Mouse (Mus musculus) liver, embryonic 14.5 days (tissue): Measurements from ENCODE around the gene Samd3. TPM values are rescaled to one million over a fixed set of nuclear protein-coding genes. Genes with fewer than 3 reads are reported as not detected.

Experiments
- ATAC-seq: fragments of 200-750 bp; cut with Nextera tagmentation; 2 replicates; pipeline ENCODE4 v1.8.0; 2017; ENCODE audit warnings: moderate number of reproducible peaks, mild to moderate bottlenecking, moderate library complexity; ENCODE audit not compliant: insufficient read depth
- DNase-seq, 3 experiments: peaks; one replicate each; pipeline ENCODE4 v3.0.0-alpha.2; 2012 to 2013; ENCODE audit warnings: low read depth in 3 of 3, low spot score in 3 of 3
- H3K27ac ChIP-seq: fragments of 300-500 bp; sonication (generic); 2 replicates; pipeline ENCODE4 v1.5.1; 2014; ENCODE audit warnings: moderate library complexity, mild to moderate bottlenecking, control low read depth, inconsistent platforms
- H3K27me3 ChIP-seq: fragments of 300-500 bp; sonication (generic); 2 replicates; pipeline ENCODE4 v1.6.1; 2014; ENCODE audit warnings: mild to moderate bottlenecking, low read length, moderate library complexity; ENCODE audit not compliant: control insufficient read depth, insufficient read depth
- H3K36me3 ChIP-seq: fragments of 300-500 bp; sonication (generic); replicated peaks from 2 replicates; pipeline ENCODE4 v1.6.1; 2014; ENCODE audit warnings: low read depth; ENCODE audit not compliant: control insufficient read depth, insufficient read depth
- H3K4me1 ChIP-seq, 2 experiments: fragments of 200-500 bp in 1 of 2; fragments of 300-500 bp in 1 of 2; sonication (generic) in 1 of 2; replicated peaks; 2 replicates each; pipeline ENCODE4 v1.6.1; 2012 to 2014; ENCODE audit warnings: antibody characterized with exemption in 1 of 2, inconsistent platforms in 1 of 2, low read length in 1 of 2; ENCODE audit not compliant: control insufficient read depth in 2 of 2, insufficient read depth in 2 of 2
- H3K4me2 ChIP-seq: fragments of 300-500 bp; sonication (generic); 2 replicates; pipeline ENCODE4 v1.6.1; 2014; ENCODE audit warnings: low read depth, mild to moderate bottlenecking, control low read depth, moderate library complexity
- H3K4me3 ChIP-seq, 2 experiments: fragments of 200-500 bp in 1 of 2; fragments of 300-500 bp in 1 of 2; sonication (generic) in 1 of 2; 2 replicates each; pipeline ENCODE4 v1.5.1; 2012 to 2014; ENCODE audit warnings: low read depth in 2 of 2, low read length in 2 of 2, mild to moderate bottlenecking in 2 of 2, control low read depth in 1 of 2, inconsistent platforms in 1 of 2, moderate library complexity in 1 of 2; ENCODE audit not compliant: insufficient read depth in 1 of 2
- H3K9ac ChIP-seq: fragments of 300-500 bp; sonication (generic); replicated peaks from 2 replicates; pipeline ENCODE4 v1.6.1; 2014; ENCODE audit warnings: mild to moderate bottlenecking, control low read depth, moderate library complexity
- H3K9me3 ChIP-seq: fragments of 300-500 bp; sonication (generic); 2 replicates; pipeline ENCODE4 v1.6.1; 2016; ENCODE audit warnings: low read length, mixed read lengths; ENCODE audit not compliant: control insufficient read depth
- CTCF ChIP-seq: IDR thresholded peaks from 2 replicates; pipeline ENCODE4 v1.5.1; 2016; ENCODE audit warnings: antibody characterized with exemption, low read depth, control low read depth
- EP300 ChIP-seq: IDR thresholded peaks from 2 replicates; pipeline ENCODE4 v1.6.1; 2016; ENCODE audit warnings: antibody characterized with exemption, low read depth
- WGBS: fragments of 180-500 bp; shearing (Covaris S2); extraction: QIAGEN DNeasy Blood & Tissue Kit; methylation state at CpG from one replicate; pipeline ENCODE4 v1.1.7; 2014; ENCODE audit not compliant: insufficient replicate concordance; 5-methylcytosine and 5-hydroxymethylcytosine counted together
- polyA plus RNA-seq, 2 experiments: library from polyadenylated mRNA; depleted of rRNA in 1 of 2; stranded (reverse) in 1 of 2; unstranded in 1 of 2; fragments of >200 nt; fragmentation: Nextera tagmentation in 1 of 2; extraction: Ambion mirVana in 1 of 2; gene quantifications; 2 replicates each; pipeline versions ENCODE4 v1.2.1 to v1.2.3; 2012 to 2014

Samd3 gene
- polyA plus RNA-seq, 2 experiments, result not detected

DNA sequence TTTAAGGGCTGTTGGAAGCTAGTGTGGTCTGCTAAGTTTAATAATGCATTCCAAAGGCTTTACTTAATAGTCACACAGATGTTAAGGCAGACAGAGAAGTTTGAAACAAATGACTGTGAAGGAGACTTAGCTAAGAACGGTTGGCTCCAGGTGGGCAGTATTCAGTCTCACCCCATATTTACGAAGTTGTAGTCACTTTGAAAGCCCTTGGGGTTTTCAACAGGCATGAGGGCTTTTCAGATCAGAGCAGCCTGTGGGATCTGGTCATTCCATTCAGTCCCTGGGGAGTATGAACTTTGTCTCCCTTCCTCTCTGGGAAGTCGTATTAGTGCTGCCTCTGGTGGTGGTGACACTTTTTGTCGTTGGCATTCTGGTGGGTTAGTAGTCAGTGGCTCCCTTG lies 9.1 kb downstream of the Samd3 start:
- no peak overlapping the region for H3K9ac ChIP-seq
- H3K9me3 ChIP-seq, result no peaks in the 10 kb centered on the region
- ATAC-seq, result no peak
- no peak overlapping the region for H3K27ac ChIP-seq
- H3K4me3 ChIP-seq, result no peak overlapping the region
- H3K27me3 ChIP-seq, result no peaks in the 10 kb centered on the region
- H3K4me1 ChIP-seq, result no peaks in the 10 kb centered on the region
- no peak for DNase-seq
- no peak for TF ChIP-seq CTCF
- TF ChIP-seq EP300, result no peak
- no peaks in the 10 kb centered on the region for H3K36me3 ChIP-seq
- WGBS, result 39% methylated on average over 4 of the region's 4 CpGs
- H3K4me2 ChIP-seq, result no peak overlapping the region

DNA sequence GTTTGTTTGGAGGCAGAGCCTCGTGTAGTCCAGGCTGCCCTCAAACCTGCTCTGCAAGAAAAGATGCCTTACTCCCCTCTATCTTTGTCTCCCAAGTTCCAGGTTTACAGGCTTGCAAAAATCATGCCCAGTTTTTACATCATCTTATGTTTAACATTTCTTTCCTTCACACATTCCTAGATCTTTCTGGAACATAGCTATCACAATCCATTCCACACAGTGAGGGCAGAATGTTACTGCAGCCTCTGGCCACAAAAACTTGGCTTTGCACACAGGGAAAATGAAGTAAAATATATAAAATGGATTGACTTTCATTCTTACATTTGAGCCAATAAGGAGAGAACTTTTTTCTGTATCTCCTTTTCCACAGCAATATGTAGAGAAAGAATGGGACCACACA lies 9.6 kb downstream of the Samd3 start:
- Histone ChIP-seq H3K4me2 (no peak overlapping the region), H3K27ac (no peak overlapping the region), H3K9ac (no peak overlapping the region), H3K27me3 (no peaks in the 10 kb centered on the region), H3K4me1 (no peaks in the 10 kb centered on the region), H3K9me3 (no peaks in the 10 kb centered on the region), H3K4me3 (no peak overlapping the region), H3K36me3 (no peaks in the 10 kb centered on the region)
- 20% methylated on average over 1 of the region's 1 CpGs for WGBS
- TF ChIP-seq CTCF (no peak), EP300 (no peak)
- no peak for DNase-seq
- ATAC-seq, result no peak

DNA sequence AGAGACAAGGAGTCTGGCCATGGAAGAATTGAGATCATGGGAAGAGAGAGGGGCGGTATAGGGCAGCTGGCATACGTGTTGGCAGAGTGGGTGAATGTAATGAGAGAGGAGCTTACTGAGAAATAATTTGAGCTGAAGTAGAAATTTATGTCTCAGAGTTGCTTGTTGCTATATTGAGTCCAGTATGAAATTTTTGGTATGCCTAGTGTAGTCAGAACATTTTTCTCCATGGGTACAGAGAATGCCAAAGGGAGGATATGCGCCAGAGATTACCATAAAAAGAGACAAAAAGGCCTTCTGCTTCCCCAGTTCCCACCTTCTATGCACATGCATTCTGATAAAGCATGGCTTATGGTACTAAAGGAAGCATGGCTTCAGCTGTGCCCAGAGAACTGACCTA lies 13.7 kb downstream of the Samd3 start:
- TF ChIP-seq CTCF (no peak), EP300 (no peak)
- H3K9me3 ChIP-seq, result no peaks in the 10 kb centered on the region
- no peaks in the 10 kb centered on the region for H3K27me3 ChIP-seq
- DNase-seq (no peak), ATAC-seq (no peak)
- no peak overlapping the region for H3K9ac ChIP-seq
- H3K27ac ChIP-seq, result no peak overlapping the region
- no peak overlapping the region for H3K4me2 ChIP-seq
- no peak overlapping the region for H3K4me3 ChIP-seq
- H3K36me3 ChIP-seq, result no peaks in the 10 kb centered on the region
- 71% methylated on average over 3 of the region's 3 CpGs for WGBS
- no peaks in the 10 kb centered on the region for H3K4me1 ChIP-seq

DNA sequence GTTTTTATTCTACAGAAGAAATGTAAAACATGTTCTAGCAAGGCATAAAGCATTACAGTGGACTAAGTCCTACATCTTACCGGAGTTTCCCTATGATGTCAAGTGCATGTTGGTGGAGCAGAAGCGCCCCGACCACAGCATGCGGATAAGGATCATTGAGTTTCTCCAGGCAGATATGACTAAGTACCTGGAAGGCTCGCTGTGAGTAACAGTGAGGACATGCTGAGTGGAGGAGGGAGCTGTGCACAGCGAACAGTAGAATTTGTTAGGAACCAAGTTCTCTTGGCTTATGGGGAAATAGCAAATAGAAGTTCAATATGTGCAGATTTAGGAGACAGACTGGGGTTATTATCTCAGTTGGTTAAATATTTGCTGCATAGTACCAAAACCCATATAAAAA lies 15.0 kb downstream of the Samd3 start:
- Histone ChIP-seq H3K36me3 (no peaks in the 10 kb centered on the region), H3K9me3 (no peaks in the 10 kb centered on the region), H3K4me2 (no peak overlapping the region), H3K4me3 (no peak overlapping the region), H3K9ac (no peak overlapping the region), H3K4me1 (no peaks in the 10 kb centered on the region), H3K27ac (no peak overlapping the region), H3K27me3 (no peaks in the 10 kb centered on the region)
- ATAC-seq (no peak), DNase-seq (no peak)
- TF ChIP-seq EP300 (no peak), CTCF (no peak)
- 66% methylated on average over 6 of the region's 6 CpGs for WGBS

DNA sequence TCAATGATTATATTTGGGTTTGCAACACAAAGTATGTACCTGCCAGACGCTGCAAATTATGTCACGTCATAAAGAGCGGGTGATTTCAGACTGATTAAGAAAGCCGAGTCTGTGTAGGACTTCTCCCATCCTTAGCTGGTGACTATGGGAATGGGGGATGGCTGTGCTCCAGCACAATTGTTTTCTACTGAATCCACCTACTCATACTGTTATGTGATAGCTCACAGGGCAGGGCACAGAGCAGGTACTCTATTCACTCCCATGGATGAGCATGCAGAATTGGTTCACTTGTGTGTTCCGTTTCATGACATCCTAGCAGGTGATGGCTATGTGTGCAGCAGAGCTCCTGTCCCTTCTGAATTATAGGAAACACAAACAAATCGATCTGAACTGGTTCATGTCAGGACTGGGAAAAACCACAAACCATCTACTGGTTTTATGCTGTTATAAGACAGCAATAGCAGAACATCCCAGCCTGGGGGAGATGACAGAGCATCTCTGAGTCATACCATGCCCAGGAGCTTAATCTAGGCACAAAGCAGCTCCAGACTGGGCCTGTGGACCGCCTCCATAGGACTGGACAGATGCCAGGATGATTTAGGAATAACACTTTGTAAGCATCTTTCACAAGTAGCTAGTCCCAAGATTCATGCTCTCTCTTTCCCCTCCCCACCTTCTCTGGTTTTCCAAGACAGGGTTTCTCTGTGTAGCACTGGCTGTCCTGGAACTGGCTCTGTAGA lies 20.1 kb downstream of the Samd3 start:
- Histone ChIP-seq H3K27ac (no peak overlapping the region), H3K4me2 (no peak overlapping the region), H3K9ac (no peak overlapping the region), H3K4me3 (no peak overlapping the region), H3K36me3 (no peaks in the 10 kb centered on the region), H3K9me3 (no peaks in the 10 kb centered on the region), H3K4me1 (no peaks in the 10 kb centered on the region), H3K27me3 (no peaks in the 10 kb centered on the region)
- TF ChIP-seq CTCF (no peak), EP300 (no peak)
- ATAC-seq (no peak), DNase-seq (no peak)
- WGBS, result 60% methylated on average over 7 of the region's 7 CpGs
